Mouse (Mus musculus) cerebellum, adult 9-10 months (tissue): ENCODE measurements around the gene Hba-a1.
"Not testable (repeated sequence)": the region's sequence is repeated elsewhere in the genome, so short reads cannot be mapped to it uniquely, and the experiment has no call there.

Experiments
- DNase-seq: peaks from one replicate; pipeline ENCODE4 v3.0.0; 2022

Hba-a1 gene

GRCm38 (mm10) chr11:32297417-32297816 is 14.1 kb downstream of the Hba-a1 start:
- DNase-seq, result not testable (repeated sequence)

GRCm38 (mm10) chr11:32297866-32298531 is 14.7 kb downstream of the Hba-a1 start:
- DNase-seq, result no peak

GRCm38 (mm10) chr11:32298532-32298918 is 15.2 kb downstream of the Hba-a1 start:
- no peak for DNase-seq

- DNase-seq, result peak; percentile 70
Observed at GRCm38 (mm10) chr11:32299865-32300264, 16.6 kb downstream of the Hba-a1 start, which contains the start of gene Hbq1a. Hbq1a (plus strand) TSS chr11:32300069.

- no peak for DNase-seq
Observed at GRCm38 (mm10) chr11:32300279-32301267, 17.3 kb downstream of the Hba-a1 start.

- DNase-seq, result no peak
Observed at GRCm38 (mm10) chr11:32301506-32301905, 18.2 kb downstream of the Hba-a1 start.

- no peak for DNase-seq
Observed at GRCm38 (mm10) chr11:32302824-32303419, 19.6 kb downstream of the Hba-a1 start.

- DNase-seq, result no peak
Observed at GRCm38 (mm10) chr11:32303455-32303854, 20.1 kb downstream of the Hba-a1 start.

- DNase-seq, result no peak
Observed at GRCm38 (mm10) chr11:32307006-32307405, 23.7 kb downstream of the Hba-a1 start.

- DNase-seq, result no peak
Observed at GRCm38 (mm10) chr11:32309446-32309845, 26.1 kb downstream of the Hba-a1 start.

GRCm38 (mm10) chr11:32309928-32310327 is 26.6 kb downstream of the Hba-a1 start:
- no peak for DNase-seq

- DNase-seq, result no peak
Observed at GRCm38 (mm10) chr11:32316009-32316408, 32.7 kb downstream of the Hba-a1 start.

- DNase-seq, result no peak
Observed at GRCm38 (mm10) chr11:32320507-32321195, 37.3 kb downstream of the Hba-a1 start.

- peak; percentile 41 for DNase-seq
Observed at GRCm38 (mm10) chr11:32321196-32321565, 37.9 kb downstream of the Hba-a1 start.

GRCm38 (mm10) chr11:32324609-32325008 is 41.3 kb downstream of the Hba-a1 start:
- DNase-seq, result peak; percentile 82

- no peak for DNase-seq
Observed at GRCm38 (mm10) chr11:32331075-32331474, 47.8 kb downstream of the Hba-a1 start.

- no peak for DNase-seq
Observed at GRCm38 (mm10) chr11:32331861-32332260, 48.5 kb downstream of the Hba-a1 start.

GRCm38 (mm10) chr11:32333235-32333634 is 49.9 kb downstream of the Hba-a1 start:
- DNase-seq, result no peak
